Mouse (Mus musculus): Measurements from ENCODE around the gene 1700125H20Rik.
"Not testable (repeated sequence)": the region's sequence is repeated elsewhere in the genome, so short reads cannot be mapped to it uniquely, and the experiment has no call there.

1700125H20Rik gene

GRCm38 (mm10) chr11:85170058-85170740 lies at the start of gene 1700125H20Rik:
Gene 1700125H20Rik, plus strand, starts transcription at chr11:85170404.
- in situ Hi-C loops (cut with MboI; ENCODE audit: unreplicated experiment in 2 of 2) = loop anchor here (5.0 to 10.0 kb wide), 3 partner anchors 87 to 253 kb away; partner anchors contain the start of gene Znhit3 (in 1 of the 2)

- in situ Hi-C loops (cut with MboI; ENCODE audit: unreplicated experiment in 2 of 2) = no loop called here
These were observed 48.1 kb upstream of the 1700125H20Rik start for GRCm38 (mm10) chr11:85122073-85122472.

- in situ Hi-C loops (cut with MboI; ENCODE audit: unreplicated experiment in 2 of 2) = no loop called here
These were observed 46.8 kb upstream of the 1700125H20Rik start for GRCm38 (mm10) chr11:85123267-85123992.

GRCm38 (mm10) chr11:85126257-85127102 lies 43.7 kb upstream of the 1700125H20Rik start:
- in situ Hi-C loops (cut with MboI; ENCODE audit: unreplicated experiment in 2 of 2) = no loop called here

- in situ Hi-C loops (cut with MboI; ENCODE audit: unreplicated experiment in 2 of 2) = no loop called here
These were observed 41.3 kb upstream of the 1700125H20Rik start for GRCm38 (mm10) chr11:85128883-85129282.

DNA sequence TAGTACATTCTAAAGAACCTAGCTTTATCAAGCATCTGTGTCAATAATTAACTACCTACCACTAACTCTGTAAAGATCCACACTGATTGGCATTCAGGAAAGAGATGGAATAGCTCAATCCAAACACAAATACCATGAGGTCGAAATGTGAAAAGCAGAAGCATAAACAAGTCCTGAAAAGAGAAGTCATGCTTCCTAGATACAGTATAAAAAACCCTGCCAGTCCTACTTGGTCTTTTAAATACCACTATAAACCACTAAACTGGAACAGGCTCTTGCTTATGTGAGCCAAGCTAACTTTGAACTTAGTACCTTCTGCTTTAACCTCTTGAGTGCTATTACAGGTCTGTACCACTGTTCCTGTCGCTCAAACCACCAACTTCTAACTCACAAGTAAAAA lies 38.7 kb upstream of the 1700125H20Rik start:
- in situ Hi-C loops (cut with MboI; ENCODE audit: unreplicated experiment in 2 of 2) = no loop called here

DNA sequence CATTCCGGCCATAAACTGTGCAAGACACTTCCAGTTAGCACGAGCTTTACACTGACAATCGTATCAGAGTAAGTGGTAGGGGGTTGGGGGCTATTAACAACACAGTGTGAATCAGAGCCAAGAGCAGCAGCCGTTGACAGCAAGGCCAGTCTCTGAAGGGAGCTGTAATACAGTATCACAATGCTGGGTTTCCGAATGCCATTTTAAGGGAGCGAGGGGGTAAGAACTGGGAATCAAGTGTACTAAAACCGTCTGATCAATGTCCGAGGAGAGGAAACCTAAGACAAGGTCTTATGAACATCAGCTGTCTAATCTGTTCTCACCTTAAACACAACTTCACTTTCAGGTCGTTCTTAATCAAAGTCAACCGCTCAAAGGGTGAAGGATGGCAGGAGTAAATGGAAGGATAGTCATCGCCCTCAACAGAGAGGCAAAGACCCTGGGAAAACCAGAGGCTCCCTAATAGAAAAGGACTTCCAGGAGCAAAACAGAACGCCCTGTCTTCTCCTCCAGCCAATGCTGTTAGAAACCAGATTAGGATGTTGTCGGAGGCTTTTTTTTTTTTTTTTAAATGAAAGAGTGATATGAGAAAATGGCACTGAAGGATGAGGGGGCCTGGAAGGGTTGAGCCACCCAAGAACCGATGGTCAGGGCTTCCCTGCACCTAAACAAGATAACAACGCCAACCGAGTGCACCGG lies 31.3 kb upstream of the 1700125H20Rik start:
- in situ Hi-C loops (cut with MboI; ENCODE audit: unreplicated experiment in 2 of 2) = no loop called here

GRCm38 (mm10) chr11:85139581-85140540 lies 30.3 kb upstream of the 1700125H20Rik start, which contains the start of gene Usp32:
Gene Usp32, minus strand, starts transcription at chr11:85140161.
- in situ Hi-C loops (cut with MboI; ENCODE audit: unreplicated experiment in 2 of 2) = no loop called here

DNA sequence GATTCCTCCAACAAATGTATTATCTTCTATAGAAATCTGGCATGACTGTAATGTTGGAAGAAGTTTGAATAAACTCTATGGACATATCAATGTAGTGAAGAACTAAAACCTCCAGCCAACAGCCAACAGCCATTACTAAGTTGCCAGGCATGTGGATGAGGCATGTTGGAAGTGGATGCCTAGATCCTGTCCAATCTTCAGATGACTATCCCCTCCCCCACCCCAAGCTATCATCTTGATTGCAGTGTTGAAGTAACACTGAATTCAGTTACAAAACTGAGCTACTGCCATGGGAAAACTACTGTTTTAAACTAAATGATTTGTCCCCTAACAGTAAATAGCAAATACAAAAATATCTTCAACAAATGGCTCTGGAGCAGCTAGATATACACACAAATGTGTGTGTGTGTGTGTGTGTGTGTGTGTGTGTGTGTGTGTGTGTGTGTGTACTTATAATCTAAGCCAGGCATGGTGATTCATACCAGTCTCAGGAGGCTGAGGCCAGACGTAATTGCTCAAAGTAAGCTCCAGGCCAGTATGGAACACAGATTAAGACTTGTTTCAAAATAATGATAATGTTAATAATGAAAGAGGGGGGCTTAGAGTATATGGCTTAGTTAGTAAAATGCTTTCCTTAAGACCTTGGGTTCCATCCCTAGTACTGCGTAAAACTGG lies 17.8 kb upstream of the 1700125H20Rik start:
- in situ Hi-C loops (cut with MboI; ENCODE audit: unreplicated experiment in 2 of 2) = no loop called here

- in situ Hi-C loops (cut with MboI; ENCODE audit: unreplicated experiment in 2 of 2) = no loop called here
These were observed 12.9 kb upstream of the 1700125H20Rik start for GRCm38 (mm10) chr11:85157301-85157700.

DNA sequence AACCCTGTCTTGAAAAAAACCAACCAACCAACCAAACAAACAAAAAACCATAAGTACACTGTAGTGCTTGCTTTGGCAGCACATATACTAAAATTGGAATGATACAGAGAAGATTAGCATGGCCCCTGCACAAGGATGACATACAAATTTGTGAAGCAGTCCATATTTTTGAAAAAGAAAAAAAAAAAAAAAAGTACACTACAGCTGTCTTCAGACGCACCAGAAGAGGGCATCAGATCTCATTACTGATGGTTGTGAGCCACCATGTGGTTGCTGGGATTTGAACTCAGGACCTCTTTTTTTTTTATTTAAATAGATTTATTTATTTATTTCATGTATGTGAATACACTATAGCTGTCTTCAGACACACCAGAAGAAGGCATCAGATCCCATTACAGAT lies 7.2 kb upstream of the 1700125H20Rik start:
- in situ Hi-C loops (cut with MboI; ENCODE audit: unreplicated experiment in 2 of 2) = not testable (repeated sequence)

GRCm38 (mm10) chr11:85164371-85164770 lies 5.8 kb upstream of the 1700125H20Rik start:
- in situ Hi-C loops (cut with MboI; ENCODE audit: unreplicated experiment in 2 of 2) = no loop called here

GRCm38 (mm10) chr11:85167503-85167902 lies 2.7 kb upstream of the 1700125H20Rik start:
- in situ Hi-C loops (cut with MboI; ENCODE audit: unreplicated experiment in 2 of 2) = no loop called here

DNA sequence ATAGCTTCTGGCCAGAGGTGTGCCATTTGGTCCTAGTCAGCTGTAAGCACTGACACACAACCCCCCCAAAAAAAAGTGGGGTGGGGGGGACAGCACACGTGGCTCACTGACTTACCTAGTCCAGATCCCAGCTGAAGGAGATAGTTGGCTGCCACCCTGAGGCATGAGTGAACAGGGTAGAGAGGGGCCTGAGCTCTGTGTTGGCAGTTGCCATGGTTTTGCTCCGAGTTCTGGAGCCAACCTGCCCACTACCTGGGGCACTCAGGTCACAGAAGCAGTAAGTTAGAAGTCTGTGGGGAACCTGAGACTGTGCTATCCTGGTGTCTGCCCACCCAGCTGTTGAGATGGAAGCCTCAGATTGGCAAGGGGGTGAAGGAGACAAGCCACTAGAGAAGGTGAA lies 629 bp downstream of the 1700125H20Rik start:
- in situ Hi-C loops (cut with MboI; ENCODE audit: unreplicated experiment in 2 of 2) = loop anchor here (5.0 to 10.0 kb wide), 3 partner anchors 86 to 254 kb away; partner anchors contain the start of gene Znhit3 (in 1 of the 2)

- in situ Hi-C loops (cut with MboI; ENCODE audit: unreplicated experiment in 2 of 2) = loop anchor here (10.0 to 25.0 kb wide), 2 partner anchors 159 to 1336 kb away; no protein-coding TSS in a partner anchor
These were observed 5.7 kb downstream of the 1700125H20Rik start for GRCm38 (mm10) chr11:85175941-85176340.

DNA sequence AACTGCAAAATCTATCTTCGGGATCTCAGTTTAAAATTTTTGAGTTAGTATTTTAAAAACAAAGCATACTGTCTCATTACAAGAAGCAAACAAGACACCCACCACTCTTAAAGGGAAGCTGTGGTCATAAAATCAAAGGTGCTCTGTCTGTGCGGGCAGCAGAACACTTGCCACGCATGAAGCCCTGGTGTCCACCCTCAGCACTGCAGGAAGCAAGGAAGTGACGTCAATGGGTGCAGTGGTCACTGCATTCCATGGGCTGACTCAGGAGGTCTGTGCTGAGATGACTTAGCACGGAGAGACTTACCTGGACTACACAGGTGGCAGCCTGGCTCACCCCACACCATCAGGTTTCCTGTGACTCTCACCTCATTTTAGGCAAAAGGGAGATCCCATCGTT lies 7.6 kb downstream of the 1700125H20Rik start:
- in situ Hi-C loops (cut with MboI; ENCODE audit: unreplicated experiment in 2 of 2) = loop anchor here (10.0 to 25.0 kb wide), 2 partner anchors 157 to 1335 kb away; no protein-coding TSS in a partner anchor

DNA sequence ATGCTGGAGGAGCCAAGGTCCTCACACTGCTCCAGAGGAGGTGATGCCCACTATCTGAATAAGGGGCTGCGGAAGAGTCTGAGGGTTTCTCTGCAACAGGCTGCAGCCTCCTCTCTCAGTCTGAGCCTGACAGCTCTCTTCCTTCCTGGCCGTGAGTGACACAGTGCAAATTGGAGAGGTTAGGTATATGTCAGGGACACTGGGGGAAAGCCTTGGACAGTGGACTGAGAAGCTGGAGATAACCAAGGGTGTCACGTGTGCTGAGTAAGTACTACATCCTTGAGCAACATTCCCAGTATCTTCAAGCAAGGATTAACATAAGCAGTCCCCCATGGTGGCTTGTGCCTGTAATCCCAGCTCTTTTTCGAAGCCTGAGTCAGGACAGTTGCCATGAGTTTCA lies 8.2 kb downstream of the 1700125H20Rik start:
- in situ Hi-C loops (cut with MboI; ENCODE audit: unreplicated experiment in 2 of 2) = loop anchor here (10.0 to 25.0 kb wide), 2 partner anchors 156 to 1334 kb away; no protein-coding TSS in a partner anchor

- in situ Hi-C loops (cut with MboI; ENCODE audit: unreplicated experiment in 2 of 2) = loop anchor here (5.0 to 25.0 kb wide), 2 partner anchors 265 to 1330 kb away; partner anchors contain the start of gene Znhit3 (in 1 of the 2)
These were observed 12.5 kb downstream of the 1700125H20Rik start for GRCm38 (mm10) chr11:85182617-85183283.
